Mouse (Mus musculus) cerebellum, adult 2 months (tissue): ENCODE results near the gene Taok3. TPM values are rescaled to one million over a fixed set of nuclear protein-coding genes. Genes with fewer than 3 reads are reported as not detected.
A peak's percentile ranks its signal among the peaks of the same experiment; 100 is the strongest.

Experiments used
- DNase-seq, 2 experiments: peaks; one replicate each; pipeline ENCODE4 v3.0.0; 2021
- H3K27ac ChIP-seq: fragments of 200-500 bp; 2 replicates; pipeline ENCODE4 v1.5.1; 2012; ENCODE audit warnings: low read length, control low read depth, inconsistent platforms; ENCODE audit not compliant: insufficient read depth
- H3K27me3 ChIP-seq: fragments of 200-500 bp; 2 replicates; pipeline ENCODE4 v1.6.1; 2012; ENCODE audit warnings: inconsistent platforms, mild to moderate bottlenecking, low read length, moderate library complexity; ENCODE audit not compliant: control insufficient read depth, insufficient read depth
- H3K4me1 ChIP-seq: fragments of 200-500 bp; 2 replicates; pipeline ENCODE4 v1.6.1; 2011; ENCODE audit warnings: low read length; ENCODE audit not compliant: control insufficient read depth, insufficient read depth
- H3K4me3 ChIP-seq: fragments of 200-500 bp; replicated peaks from 2 replicates; pipeline ENCODE3; 2011; ENCODE audit warnings: mild to moderate bottlenecking, low read depth, low read length, control low read depth; ENCODE audit not compliant: insufficient read depth
- CTCF ChIP-seq: fragments of 200-500 bp; IDR thresholded peaks from 2 replicates; pipeline ENCODE4 v1.5.1; 2011; ENCODE audit warnings: low read depth, mild to moderate bottlenecking, control low read depth, low read length, moderate library complexity, borderline replicate concordance; ENCODE audit not compliant: insufficient read depth
- POLR2A ChIP-seq: fragments of 200-500 bp; IDR thresholded peaks from 2 replicates; pipeline ENCODE4 v1.6.1; 2011; ENCODE audit warnings: low read length, control low read depth, borderline replicate concordance; ENCODE audit not compliant: insufficient read depth
- WGBS: fragments of 180-500 bp; shearing (Covaris S2); methylation state at CpG from one replicate; pipeline ENCODE4 v1.1.7; 2018; 5-methylcytosine and 5-hydroxymethylcytosine counted together
- polyA plus RNA-seq: library from polyadenylated mRNA; depleted of rRNA; stranded (reverse); fragments of >200 nt; gene quantifications from 2 replicates; pipeline ENCODE4 v1.2.3, GENCODE M21; 2012

Taok3 gene
- polyA plus RNA-seq, 1 experiment: 43.6 TPM

DNA sequence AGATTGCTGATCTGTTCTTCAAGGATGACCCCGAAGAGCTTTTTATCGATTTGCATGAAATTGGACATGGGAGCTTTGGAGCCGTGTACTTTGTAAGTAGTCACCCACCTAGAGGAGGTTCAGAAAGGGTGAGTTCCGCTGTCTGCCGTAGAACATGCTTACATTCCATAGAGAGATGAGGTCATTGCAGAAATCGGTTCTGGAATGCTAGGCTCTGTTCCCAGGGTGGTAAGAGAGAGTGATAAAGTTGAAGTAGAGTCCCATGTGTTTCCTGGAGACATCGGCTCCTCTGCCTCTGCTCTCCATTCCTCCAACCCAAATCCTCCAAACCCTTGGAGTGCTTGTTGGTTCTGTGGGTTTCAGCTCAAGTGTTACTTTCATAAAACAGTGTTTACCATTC lies 73.8 kb downstream of the Taok3 start:
- Histone ChIP-seq H3K27ac (no peak overlapping the region), H3K4me1 (peaks cover 4% of the 10 kb centered on the region), H3K4me3 (no peak overlapping the region), H3K27me3 (no peaks in the 10 kb centered on the region)
- WGBS: 88% methylated on average over 7 of the region's 7 CpGs
- DNase-seq: no peak
- no peak for TF ChIP-seq POLR2A
- TF ChIP-seq CTCF: no peak

DNA sequence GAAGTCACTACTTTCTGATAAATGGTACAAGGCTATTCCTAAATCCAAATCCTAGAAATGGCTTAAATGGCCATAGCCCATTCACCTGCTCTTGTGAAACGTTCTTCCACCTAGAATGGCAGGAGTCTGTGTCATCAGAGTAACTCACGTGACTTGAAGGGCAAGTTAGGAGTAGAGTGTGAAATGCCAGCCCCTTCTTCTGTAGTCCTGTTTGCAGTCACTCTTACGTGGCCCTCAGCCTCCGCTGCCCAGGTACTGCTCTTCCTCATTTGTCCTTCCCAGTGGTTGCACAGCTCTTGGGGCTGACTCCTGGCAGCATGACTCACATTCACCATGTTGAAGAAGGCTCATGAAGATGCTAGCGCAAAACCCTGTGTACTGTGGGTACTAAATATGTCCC lies 74.7 kb downstream of the Taok3 start:
- WGBS: 92% methylated on average over 5 of the region's 5 CpGs

DNA sequence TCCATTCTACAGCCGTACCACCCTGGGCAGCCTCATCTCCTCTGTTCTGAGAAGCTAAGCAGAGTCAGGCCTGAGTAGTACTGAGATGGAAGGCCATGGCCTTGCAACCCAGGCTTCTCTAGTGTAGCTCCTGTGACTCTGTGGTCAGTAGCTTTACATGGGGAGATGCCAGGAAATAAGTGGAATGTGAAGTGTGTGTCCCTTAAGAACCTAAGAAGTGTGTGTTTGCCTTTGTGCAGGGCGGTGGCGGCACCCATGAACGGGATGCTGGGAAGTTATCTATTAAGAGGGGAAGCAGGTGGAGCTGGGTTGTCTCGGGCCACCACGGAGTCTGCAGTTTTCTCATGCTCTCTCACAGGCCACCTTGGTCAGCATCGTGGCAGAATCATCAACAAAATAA lies 76.6 kb downstream of the Taok3 start:
- peaks cover 4% of the 10 kb centered on the region for H3K4me1 ChIP-seq
- TF ChIP-seq CTCF (no peak), POLR2A (no peak)
- no peak overlapping the region for H3K4me3 ChIP-seq
- 93% methylated on average over 7 of the region's 7 CpGs for WGBS
- no peaks in the 10 kb centered on the region for H3K27me3 ChIP-seq
- H3K27ac ChIP-seq: no peak overlapping the region
- no peak for DNase-seq

More for the DNA sequence above, 74.7 kb downstream of the Taok3 start:
- Histone ChIP-seq H3K27me3 (no peaks in the 10 kb centered on the region), H3K4me3 (no peak overlapping the region), H3K27ac (no peak overlapping the region), H3K4me1 (peaks cover 4% of the 10 kb centered on the region)
- no peak for DNase-seq
- TF ChIP-seq CTCF (no peak), POLR2A (no peak)

DNA sequence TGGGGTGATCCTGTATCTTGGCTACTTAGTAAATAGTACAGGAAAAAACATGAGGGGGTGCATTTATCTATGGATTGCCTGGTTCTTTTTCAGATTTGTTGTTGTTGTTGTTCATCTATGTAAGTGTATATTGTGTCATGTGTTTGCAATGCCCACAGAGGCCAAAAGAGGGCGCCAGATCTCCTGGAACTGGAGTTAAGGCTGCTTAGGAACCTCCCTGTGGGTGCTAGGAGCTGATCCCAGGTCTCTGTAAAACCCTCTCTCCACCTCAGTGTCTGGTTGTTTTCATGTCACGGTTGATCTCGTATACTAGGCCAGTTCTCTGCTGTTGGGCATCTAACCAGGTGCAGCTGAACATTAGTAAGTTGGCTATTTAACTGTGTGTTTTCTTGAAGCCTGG lies 78.5 kb downstream of the Taok3 start:
- no peak for DNase-seq
- WGBS: 77% methylated on average over 3 of the region's 3 CpGs
- no peaks in the 10 kb centered on the region for H3K27me3 ChIP-seq
- H3K4me1 ChIP-seq: no peaks in the 10 kb centered on the region
- TF ChIP-seq CTCF: no peak; the same call in 1 of the 2 replicates
- TF ChIP-seq POLR2A: no peak
- H3K4me3 ChIP-seq: no peak overlapping the region
- no peak overlapping the region for H3K27ac ChIP-seq

DNA sequence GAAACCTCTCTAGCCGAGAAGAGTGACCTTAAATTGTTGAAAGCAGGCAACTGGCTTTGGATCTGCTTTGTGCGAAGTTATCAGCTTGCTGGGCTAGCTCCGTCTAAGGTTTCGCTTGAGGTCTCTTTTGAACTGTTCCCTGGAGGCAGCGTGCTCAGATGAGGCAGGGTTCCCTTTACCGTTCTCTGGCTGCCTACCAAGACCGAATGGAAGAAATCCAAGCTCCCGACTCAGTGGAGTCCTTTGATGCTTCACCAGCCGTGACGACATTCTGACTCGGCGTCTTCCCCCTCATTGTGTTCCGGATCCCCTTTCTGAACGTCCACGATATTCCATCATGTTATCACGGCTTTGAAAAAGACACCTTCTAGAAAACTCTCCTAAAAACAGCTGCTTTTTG lies 87.4 kb downstream of the Taok3 start:
- WGBS: 29% methylated on average over 16 of the region's 16 CpGs
- Histone ChIP-seq H3K4me3 (no peak overlapping the region), H3K27ac (no peak overlapping the region), H3K27me3 (no peaks in the 10 kb centered on the region), H3K4me1 (no peaks in the 10 kb centered on the region)
- TF ChIP-seq POLR2A (no peak), CTCF (no peak)
- peak; percentile 44 to 52 for DNase-seq

DNA sequence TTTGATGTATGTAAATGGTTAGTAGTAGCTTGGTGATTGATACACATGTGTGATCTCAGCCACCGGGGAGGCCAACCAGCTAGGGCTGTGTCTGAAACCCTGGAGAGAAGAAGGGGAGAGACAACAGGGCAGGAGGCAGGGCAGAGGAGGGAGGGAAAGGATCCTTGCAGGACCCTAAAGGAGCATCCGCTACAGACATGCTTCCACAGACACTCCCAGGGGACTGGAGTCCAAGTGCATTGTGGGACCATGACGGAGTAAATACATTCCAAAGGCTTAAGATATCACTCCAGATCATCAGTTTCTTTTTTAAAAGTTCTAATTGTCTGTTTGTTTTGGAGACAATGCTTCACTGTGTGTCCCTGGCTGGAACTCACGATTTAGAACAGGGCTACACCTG lies 94.1 kb downstream of the Taok3 start:
- 83% methylated on average over 4 of the region's 4 CpGs for WGBS
- DNase-seq: no peak
- H3K27me3 ChIP-seq: no peaks in the 10 kb centered on the region
- no peaks in the 10 kb centered on the region for H3K4me1 ChIP-seq
- TF ChIP-seq POLR2A (no peak), CTCF (no peak)
- no peak overlapping the region for H3K27ac ChIP-seq
- no peak overlapping the region for H3K4me3 ChIP-seq

DNA sequence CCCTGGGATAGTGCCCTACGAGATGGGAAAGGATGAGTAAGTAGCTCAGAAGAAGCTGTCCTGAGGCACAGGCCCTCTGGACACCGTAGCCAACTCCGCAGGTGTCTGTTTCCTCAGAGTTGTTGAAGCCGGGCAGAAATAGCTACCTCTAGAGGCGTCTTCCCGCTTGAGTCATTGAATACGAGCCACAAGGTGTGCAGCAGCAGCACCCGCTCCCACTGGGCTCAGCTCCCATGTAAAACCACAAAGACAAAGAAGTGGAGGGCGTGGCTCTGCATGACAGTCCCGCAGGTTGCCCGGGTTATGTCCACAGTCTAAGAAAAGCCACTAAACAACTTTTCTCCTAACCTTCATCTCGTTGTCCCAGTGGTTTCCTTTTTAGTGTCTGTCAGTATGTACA lies 111.1 kb downstream of the Taok3 start:
- TF ChIP-seq POLR2A (no peak), CTCF (no peak)
- Histone ChIP-seq H3K4me1 (no peaks in the 10 kb centered on the region), H3K4me3 (no peak overlapping the region), H3K27ac (no peak overlapping the region), H3K27me3 (no peaks in the 10 kb centered on the region)
- DNase-seq: no peak
- 63% methylated on average over 12 of the region's 12 CpGs for WGBS

DNA sequence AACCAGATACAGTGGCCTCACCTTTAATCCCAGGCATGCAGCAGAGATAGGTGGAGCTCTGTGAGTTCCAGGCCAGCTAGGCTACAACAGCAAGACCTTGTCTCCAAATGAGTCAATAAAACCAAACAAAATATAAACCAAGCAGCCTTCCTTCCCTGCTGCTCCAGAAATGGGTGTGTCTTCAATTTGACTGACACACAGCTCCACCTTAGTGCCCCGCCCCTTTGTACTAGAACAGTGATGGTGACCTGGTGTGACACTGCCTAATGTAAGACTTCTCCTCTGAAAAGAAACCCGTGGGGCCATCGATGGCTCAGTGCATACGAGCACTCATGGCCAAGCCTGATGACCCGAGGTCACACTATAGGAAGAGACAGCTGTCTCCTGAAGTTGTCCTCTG lies 116.6 kb downstream of the Taok3 start:
- no peaks in the 10 kb centered on the region for H3K4me1 ChIP-seq
- DNase-seq: no peak
- TF ChIP-seq POLR2A (no peak), CTCF (no peak)
- H3K4me3 ChIP-seq: no peak overlapping the region
- WGBS: 73% methylated on average over 5 of the region's 5 CpGs
- H3K27ac ChIP-seq: no peak overlapping the region
- no peaks in the 10 kb centered on the region for H3K27me3 ChIP-seq

DNA sequence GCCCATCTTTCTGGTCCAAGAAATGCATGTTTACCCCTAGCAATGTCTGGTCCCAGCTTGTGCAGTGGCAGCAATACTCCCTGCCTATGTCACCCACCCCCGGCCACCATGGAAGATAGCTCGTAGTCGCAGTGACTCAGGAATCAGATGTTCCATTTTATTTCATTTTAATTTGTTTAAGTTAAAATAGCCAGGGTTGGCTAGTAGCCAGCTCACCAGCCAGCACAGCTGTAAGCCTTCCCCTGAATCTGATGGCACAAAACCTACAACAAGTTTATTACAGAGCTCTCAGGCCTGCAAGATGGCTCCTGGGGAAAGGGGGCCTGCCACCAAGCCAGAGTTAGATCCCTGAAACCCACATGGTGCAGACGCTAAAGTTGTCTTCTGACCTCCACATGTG lies 119.2 kb downstream of the Taok3 start:
- no peak for DNase-seq
- no peak overlapping the region for H3K4me3 ChIP-seq
- 88% methylated on average over 4 of the region's 4 CpGs for WGBS
- no peaks in the 10 kb centered on the region for H3K27me3 ChIP-seq
- no peaks in the 10 kb centered on the region for H3K4me1 ChIP-seq
- TF ChIP-seq POLR2A (no peak), CTCF (no peak)
- no peak overlapping the region for H3K27ac ChIP-seq
